Mouse (Mus musculus) liver, embryonic 14 days (tissue): ENCODE measurements around the gene Ptprn2. TPM values are rescaled to one million over a fixed set of nuclear protein-coding genes. Genes with fewer than 3 reads are reported as not detected.

Experiments used
- polyA plus RNA-seq: library from polyadenylated mRNA; depleted of rRNA; stranded (reverse); fragments of >200 nt; gene quantifications from 2 replicates; pipeline ENCODE4 v1.2.3, GENCODE M21; 2012; rRNA removed

Ptprn2 gene
- 0.01 and 0.06 TPM in 2 replicates for polyA plus RNA-seq

GRCm38 (mm10) chr12:116485591-116486403 lies at the start of gene Ptprn2:
Ptprn2 (plus strand) TSS chr12:116485720.

Other genes starting within 250 kb of the Ptprn2 start
- 2.2 and 2.5 TPM in 2 replicates for gene Wdr60, start 222.7 kb upstream of the Ptprn2 start, polyA plus RNA-seq
- gene Gm11027, start 210.3 kb upstream of the Ptprn2 start, polyA plus RNA-seq = not detected in 2 replicates
- 5.6 and 7.8 TPM in 2 replicates for gene Esyt2, start 204.5 kb upstream of the Ptprn2 start, polyA plus RNA-seq
- gene Ncapg2, start 80.3 kb upstream of the Ptprn2 start, polyA plus RNA-seq = 27.5 and 32.9 TPM in 2 replicates